Mouse (Mus musculus) brain, embryonic 18.5 days (tissue): ENCODE measurements around the gene Actr1a.

Experiments used
- DNase-seq: peaks from one replicate; pipeline ENCODE4 v3.0.0-alpha.2; 2012; ENCODE audit warnings: low read depth, low spot score

Actr1a gene

GRCm38 (mm10) chr19:46399886-46400285 is 4.3 kb upstream of the Actr1a start:
- no peak for DNase-seq

GRCm38 (mm10) chr19:46399372-46399771 is 3.8 kb upstream of the Actr1a start:
- DNase-seq, result no peak

- DNase-seq, result no peak
Measured at GRCm38 (mm10) chr19:46398401-46398800, 2.9 kb upstream of the Actr1a start.

GRCm38 (mm10) chr19:46397436-46398001 is 2.0 kb upstream of the Actr1a start:
- no peak for DNase-seq

GRCm38 (mm10) chr19:46396686-46397435 is 1.3 kb upstream of the Actr1a start, which contains the start of gene Sufu:
Sufu (plus strand) TSS chr19:46396896.
- DNase-seq, result peak; percentile 94

- no peak for DNase-seq
Measured at GRCm38 (mm10) chr19:46396109-46396508, 561 bp upstream of the Actr1a start.

- DNase-seq, result no peak
Measured at GRCm38 (mm10) chr19:46394712-46395108, 838 bp downstream of the Actr1a start.

GRCm38 (mm10) chr19:46392018-46392417 is 3.5 kb downstream of the Actr1a start:
- no peak for DNase-seq

- no peak for DNase-seq
Measured at GRCm38 (mm10) chr19:46389872-46390271, 5.7 kb downstream of the Actr1a start.

- DNase-seq, result no peak
Measured at GRCm38 (mm10) chr19:46382275-46382674, 13.3 kb downstream of the Actr1a start.

- no peak for DNase-seq
Measured at GRCm38 (mm10) chr19:46375891-46376290, 19.7 kb downstream of the Actr1a start.

GRCm38 (mm10) chr19:46375489-46375888 is 20.1 kb downstream of the Actr1a start:
- DNase-seq, result no peak

GRCm38 (mm10) chr19:46374477-46375088 is 21.0 kb downstream of the Actr1a start:
- DNase-seq, result no peak

- DNase-seq, result no peak
Measured at GRCm38 (mm10) chr19:46369204-46369603, 26.3 kb downstream of the Actr1a start.

- DNase-seq, result no peak
Measured at GRCm38 (mm10) chr19:46367798-46368590, 27.6 kb downstream of the Actr1a start.

GRCm38 (mm10) chr19:46363294-46364009 is 32.1 kb downstream of the Actr1a start:
- DNase-seq, result no peak

- DNase-seq, result no peak
Measured at GRCm38 (mm10) chr19:46362104-46362503, 33.4 kb downstream of the Actr1a start.

GRCm38 (mm10) chr19:46358381-46358780 is 37.2 kb downstream of the Actr1a start:
- DNase-seq, result no peak

GRCm38 (mm10) chr19:46357344-46358280 is 37.9 kb downstream of the Actr1a start:
- no peak for DNase-seq

GRCm38 (mm10) chr19:46356701-46357138 is 38.8 kb downstream of the Actr1a start:
- DNase-seq, result peak; percentile 80
